ENCODE assay signal across 15 mouse cellular contexts in genomic region chr5:74291575-74291974, GRCm38 (mm10).
A peak's percentile ranks its signal among the peaks of the same experiment; 100 is the strongest.
DNase-seq lines count a peak whose midpoint lies in the region; ATAC-seq and TF ChIP-seq lines count a peak whose summit lies in the region.
"Had no signal": no experiment of that assay in that cellular context is flagged by ENCODE, and none has a peak within 500 bp of the region (broad histone marks: within the 10 kb centered on the region; RNA-seq: fewer than 3 reads in every experiment).

No protein-coding gene starts in this region.

- H3K4me2 ChIP-seq in forebrain, embryonic 11.5 days (ENCODE audit: low read depth, low read length, severe bottlenecking) = no peak overlapping the region
- no peak overlapping the region for H3K4me2 ChIP-seq in forebrain, embryonic 12.5 days
- no peak overlapping the region for H3K4me2 ChIP-seq in hindbrain, postnatal 0 days (ENCODE audit: low read depth, low read length)
- H3K4me2 ChIP-seq in hindbrain, embryonic 14.5 days (replicated peaks) = no peak overlapping the region
- no peak overlapping the region for H3K4me2 ChIP-seq in midbrain, postnatal 0 days (ENCODE audit: low read depth, low read length, poor library complexity, severe bottlenecking)
- H3K4me2 ChIP-seq: liver, embryonic 15.5 days; midbrain, embryonic 11.5 days had no signal

- DNase-seq in forebrain, embryonic 11.5 days (ENCODE audit: low spot score) = peak; percentile 40
- DNase-seq in hindbrain, postnatal 0 days (ENCODE audit: low spot score) = peak; percentile 7
- DNase-seq in hindbrain, embryonic 14.5 days (ENCODE audit: low spot score) = no peak
- peak; percentile 58 for DNase-seq in heart, postnatal 4 days
- DNase-seq in lung, postnatal 36 days = peak; percentile 66
- DNase-seq in testis, postnatal 10 days (ENCODE audit: low spot score) = no peak
- no peak for DNase-seq in midbrain, postnatal 0 days (ENCODE audit: low spot score)
- DNase-seq: cerebellum, postnatal 10 days; gastrocnemius, postnatal 10 days; kidney, postnatal 14 days; left cerebral cortex, postnatal 4 days had no signal

- H3K4me1 ChIP-seq in forebrain, embryonic 11.5 days (replicated peaks; ENCODE audit: control insufficient read depth, insufficient read depth, low read length) = no peaks in the 10 kb centered on the region
- H3K4me1 ChIP-seq in forebrain, embryonic 12.5 days = peaks cover 5% of the 10 kb centered on the region; the same call in 1 of the 2 replicates
- no peaks in the 10 kb centered on the region for H3K4me1 ChIP-seq in hindbrain, postnatal 0 days (ENCODE audit: insufficient read depth, low read length)
- no peaks in the 10 kb centered on the region for H3K4me1 ChIP-seq in hindbrain, embryonic 14.5 days (replicated peaks; ENCODE audit: control insufficient read depth, insufficient read depth, low read length)
- no peaks in the 10 kb centered on the region for H3K4me1 ChIP-seq in midbrain, postnatal 0 days (ENCODE audit: insufficient read depth, low read length)
- H3K4me1 ChIP-seq: liver, embryonic 15.5 days had no signal

- H3K9me3 ChIP-seq in forebrain, embryonic 11.5 days (ENCODE audit: control insufficient read depth, low read length) = no peaks in the 10 kb centered on the region
- no peaks in the 10 kb centered on the region for H3K9me3 ChIP-seq in forebrain, embryonic 12.5 days
- no peaks in the 10 kb centered on the region for H3K9me3 ChIP-seq in hindbrain, postnatal 0 days (ENCODE audit: low read length)
- H3K9me3 ChIP-seq in hindbrain, embryonic 14.5 days (ENCODE audit: control insufficient read depth, low read length) = no peaks in the 10 kb centered on the region
- no peaks in the 10 kb centered on the region for H3K9me3 ChIP-seq in midbrain, postnatal 0 days (ENCODE audit: low read length)
- H3K9me3 ChIP-seq: liver, embryonic 15.5 days had no signal

- H3K9ac ChIP-seq in forebrain, embryonic 11.5 days (ENCODE audit: low read length) = no peak overlapping the region
- no peak overlapping the region for H3K9ac ChIP-seq in forebrain, embryonic 12.5 days
- H3K9ac ChIP-seq in hindbrain, postnatal 0 days (replicated peaks; ENCODE audit: low read length) = no peak overlapping the region
- H3K9ac ChIP-seq in hindbrain, embryonic 14.5 days = no peak overlapping the region
- no peak overlapping the region for H3K9ac ChIP-seq in midbrain, postnatal 0 days (replicated peaks; ENCODE audit: low read length, poor library complexity, severe bottlenecking)
- H3K9ac ChIP-seq: liver, embryonic 15.5 days had no signal

- H3K36me3 ChIP-seq in forebrain, embryonic 11.5 days (ENCODE audit: control insufficient read depth, insufficient read depth, low read length) = no peaks in the 10 kb centered on the region
- H3K36me3 ChIP-seq in forebrain, embryonic 12.5 days (replicated peaks) = no peaks in the 10 kb centered on the region
- H3K36me3 ChIP-seq in hindbrain, postnatal 0 days (ENCODE audit: insufficient read depth, low read length) = no peaks in the 10 kb centered on the region
- no peaks in the 10 kb centered on the region for H3K36me3 ChIP-seq in hindbrain, embryonic 14.5 days (replicated peaks; ENCODE audit: control insufficient read depth, insufficient read depth)
- H3K36me3 ChIP-seq in midbrain, postnatal 0 days (ENCODE audit: insufficient read depth, low read length) = no peaks in the 10 kb centered on the region
- H3K36me3 ChIP-seq: liver, embryonic 15.5 days had no signal

- ATAC-seq in forebrain, embryonic 11.5 days (replicated peaks; ENCODE audit: low FRiP score) = no peak
- no peak for ATAC-seq in forebrain, embryonic 12.5 days (ENCODE audit: low FRiP score)
- no peak for ATAC-seq in hindbrain, postnatal 0 days
- ATAC-seq in hindbrain, embryonic 14.5 days (ENCODE audit: low FRiP score) = no peak
- ATAC-seq in midbrain, postnatal 0 days (ENCODE audit: low FRiP score) = no peak
- ATAC-seq: intestine, embryonic 16.5 days had no signal

- 88% methylated on average over 9 of the region's 9 CpGs for WGBS in forebrain, embryonic 11.5 days
- WGBS in forebrain, embryonic 12.5 days = 75% methylated on average over 9 of the region's 9 CpGs
- WGBS in hindbrain, postnatal 0 days = 69% methylated on average over 9 of the region's 9 CpGs
- WGBS in hindbrain, embryonic 14.5 days = 69% methylated on average over 9 of the region's 9 CpGs
- 84% methylated on average over 9 of the region's 9 CpGs for WGBS in midbrain, postnatal 0 days

- H3K4me3 ChIP-seq in forebrain, embryonic 11.5 days (ENCODE audit: low read depth, low read length) = no peak overlapping the region
- H3K4me3 ChIP-seq in forebrain, embryonic 12.5 days (replicated peaks) = no peak overlapping the region
- no peak overlapping the region for H3K4me3 ChIP-seq in hindbrain, postnatal 0 days (ENCODE audit: low read length)
- H3K4me3 ChIP-seq in hindbrain, embryonic 14.5 days (replicated peaks; ENCODE audit: low read length) = no peak overlapping the region
- H3K4me3 ChIP-seq in midbrain, postnatal 0 days (ENCODE audit: low read depth, low read length) = no peak overlapping the region
- H3K4me3 ChIP-seq: liver, embryonic 15.5 days had no signal

- no peaks in the 10 kb centered on the region for H3K27me3 ChIP-seq in forebrain, embryonic 11.5 days (ENCODE audit: control insufficient read depth, insufficient read depth, low read length)
- H3K27me3 ChIP-seq in forebrain, embryonic 12.5 days = no peaks in the 10 kb centered on the region
- no peaks in the 10 kb centered on the region for H3K27me3 ChIP-seq in hindbrain, postnatal 0 days (ENCODE audit: insufficient read depth, low read length)
- no peaks in the 10 kb centered on the region for H3K27me3 ChIP-seq in hindbrain, embryonic 14.5 days (ENCODE audit: control insufficient read depth, insufficient read depth, low read length)
- no peaks in the 10 kb centered on the region for H3K27me3 ChIP-seq in midbrain, postnatal 0 days (ENCODE audit: insufficient read depth, low read length)
- H3K27me3 ChIP-seq: liver, embryonic 15.5 days had no signal

- H3K27ac ChIP-seq in forebrain, embryonic 11.5 days (ENCODE audit: low read depth, low read length) = no peak overlapping the region
- H3K27ac ChIP-seq in forebrain, embryonic 12.5 days = no peak overlapping the region
- H3K27ac ChIP-seq in hindbrain, postnatal 0 days = no peak overlapping the region
- no peak overlapping the region for H3K27ac ChIP-seq in hindbrain, embryonic 14.5 days
- no peak overlapping the region for H3K27ac ChIP-seq in midbrain, postnatal 0 days (ENCODE audit: low read depth, low read length)
- H3K27ac ChIP-seq: liver, embryonic 15.5 days had no signal

- no peak for TF ChIP-seq CTCF in hindbrain, postnatal 0 days (IDR thresholded peaks at IDR 0.05; ENCODE audit: low read depth)
- TF ChIP-seq CTCF in midbrain, postnatal 0 days (IDR thresholded peaks at IDR 0.05) = no peak

Comparison
In these comparisons a context has a peak if more than half of its experiments do, and no peak if none do; other contexts are left out.
1. DNase-seq: peak in forebrain, embryonic 11.5 days (single experiment), hindbrain, postnatal 0 days (single experiment), heart, postnatal 4 days (single experiment) and lung, postnatal 36 days (single experiment); none in hindbrain, embryonic 14.5 days (single experiment), testis, postnatal 10 days (single experiment) and midbrain, postnatal 0 days (single experiment).